Mouse (Mus musculus) left cerebral cortex, postnatal 4 days (tissue): Measurements from ENCODE around the gene Shroom2. TPM values are rescaled to one million over a fixed set of nuclear protein-coding genes. Genes with fewer than 3 reads are reported as not detected.
A peak's percentile ranks its signal among the peaks of the same experiment; 100 is the strongest.
"Not testable (repeated sequence)": the region's sequence is repeated elsewhere in the genome, so short reads cannot be mapped to it uniquely, and the experiment has no call there.

ENCODE experiments used
- DNase-seq: peaks from one replicate; pipeline ENCODE4 v3.0.0-alpha.2; 2022
- intact Hi-C: fragments of 180-260 bp; cut with DNase I; formaldehyde crosslinking; loops from one replicate; pipeline ENCODE4 v1.15.1; 2025
- total RNA-seq, 2 experiments: library from RNA; stranded (reverse); gene quantifications; 2 replicates each; pipeline ENCODE4 v1.2.3; 2021

The Shroom2 gene
- total RNA-seq = 100 to 1,000 TPM; 158 to 169 TPM

- no peak for DNase-seq
- intact Hi-C loops = no loop called here
Measured at GRCm38 (mm10) chrX:152768891-152769599, at the start of gene Shroom2. TSS of gene Shroom2 (minus strand) at chrX:152769465.

- intact Hi-C loops = loop anchor here (10.0 kb wide), 1 partner anchor 204 kb away; no protein-coding TSS in a partner anchor
- no peak for DNase-seq
Measured at GRCm38 (mm10) chrX:152818996-152819395, 49.7 kb upstream of the Shroom2 start.

GRCm38 (mm10) chrX:152813339-152813738 is 44.1 kb upstream of the Shroom2 start:
- DNase-seq = no peak
- intact Hi-C loops = loop anchor here (10.0 kb wide), 1 partner anchor 199 kb away; no protein-coding TSS in a partner anchor

GRCm38 (mm10) chrX:152805317-152805716 is 36.1 kb upstream of the Shroom2 start:
- intact Hi-C loops = no loop called here

GRCm38 (mm10) chrX:152788611-152789010 is 19.3 kb upstream of the Shroom2 start:
- intact Hi-C loops = no loop called here
- no peak for DNase-seq

More at GRCm38 (mm10) chrX:152805317-152805716, 36.1 kb upstream of the Shroom2 start:
- DNase-seq = no peak

- DNase-seq = no peak
- intact Hi-C loops = no loop called here
Measured at GRCm38 (mm10) chrX:152788129-152788528, 18.9 kb upstream of the Shroom2 start.

- DNase-seq = peak; percentile 8
- intact Hi-C loops = no loop called here
Measured at GRCm38 (mm10) chrX:152781720-152782403, 12.6 kb upstream of the Shroom2 start, which contains the start of gene Gpr143. TSS of gene Gpr143 (plus strand) at chrX:152781921.

- intact Hi-C loops = no loop called here
- DNase-seq = peak; percentile 55
Measured at GRCm38 (mm10) chrX:152769600-152770157, 414 bp upstream of the Shroom2 start.

- intact Hi-C loops = no loop called here
- DNase-seq = no peak
Measured at GRCm38 (mm10) chrX:152764171-152764570, 5.1 kb downstream of the Shroom2 start.

- no peak for DNase-seq
- intact Hi-C loops = no loop called here
Measured at GRCm38 (mm10) chrX:152762855-152763254, 6.4 kb downstream of the Shroom2 start.

- intact Hi-C loops = no loop called here
- DNase-seq = no peak
Measured at GRCm38 (mm10) chrX:152762437-152762836, 6.8 kb downstream of the Shroom2 start.

- no peak for DNase-seq
- intact Hi-C loops = no loop called here
Measured at GRCm38 (mm10) chrX:152756293-152756692, 13.0 kb downstream of the Shroom2 start.

GRCm38 (mm10) chrX:152755819-152756218 is 13.4 kb downstream of the Shroom2 start:
- DNase-seq = no peak
- intact Hi-C loops = no loop called here

GRCm38 (mm10) chrX:152745925-152746324 is 23.3 kb downstream of the Shroom2 start:
- DNase-seq = no peak
- intact Hi-C loops = no loop called here

- no peak for DNase-seq
- intact Hi-C loops = no loop called here
Measured at GRCm38 (mm10) chrX:152743642-152744041, 25.6 kb downstream of the Shroom2 start.

GRCm38 (mm10) chrX:152738759-152739368 is 30.4 kb downstream of the Shroom2 start:
- peak; percentile 1 for DNase-seq
- intact Hi-C loops = no loop called here

- intact Hi-C loops = no loop called here
- DNase-seq = no peak
Measured at GRCm38 (mm10) chrX:152738191-152738590, 31.1 kb downstream of the Shroom2 start.

- no peak for DNase-seq
- intact Hi-C loops = no loop called here
Measured at GRCm38 (mm10) chrX:152735283-152735682, 34.0 kb downstream of the Shroom2 start.

GRCm38 (mm10) chrX:152716693-152717092 is 52.6 kb downstream of the Shroom2 start:
- intact Hi-C loops = no loop called here
- no peak for DNase-seq

GRCm38 (mm10) chrX:152710715-152711114 is 58.5 kb downstream of the Shroom2 start:
- DNase-seq, intact Hi-C loops: not testable (repeated sequence)

- intact Hi-C loops = loop anchor here (10.0 kb wide), 1 partner anchor 116 kb away; no protein-coding TSS in a partner anchor
- DNase-seq = no peak
Measured at GRCm38 (mm10) chrX:152708359-152708758, 60.9 kb downstream of the Shroom2 start.
